Mouse (Mus musculus): Measurements from ENCODE around the gene Rin2.

DNA sequence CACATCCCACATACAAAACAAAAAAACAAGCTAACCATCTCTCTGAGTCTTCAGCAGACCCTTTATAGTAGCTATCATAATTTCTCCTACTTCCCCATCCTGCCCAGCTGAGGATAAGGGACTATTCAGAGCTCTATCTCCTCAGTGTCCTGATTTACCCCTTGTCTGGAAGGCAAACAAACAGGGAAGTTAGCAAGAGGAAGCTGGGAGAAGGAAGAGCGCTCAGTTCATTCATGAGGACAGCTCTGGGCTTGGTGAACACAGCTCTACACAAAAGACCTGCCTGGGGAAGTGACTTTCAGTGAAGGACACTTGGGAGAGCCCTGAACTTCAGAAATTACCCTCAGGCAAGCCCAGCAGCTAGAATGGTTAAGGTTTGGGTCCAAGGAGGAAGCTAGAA, 137.8 kb downstream of the Rin2 start:
- TF ChIP-seq CTCF (IDR thresholded peaks at IDR 0.05; ENCODE audit: control insufficient read depth, insufficient read depth, insufficient read length) (no peak), FOSL1 (IDR thresholded peaks at IDR 0.05; ENCODE audit: insufficient read depth, low read length, poor library complexity, severe bottlenecking) (no peak), USF1 (IDR thresholded peaks at IDR 0.05; ENCODE audit: low read depth) (no peak), MYOG (IDR thresholded peaks at IDR 0.05; ENCODE audit: control insufficient read depth, extremely low read depth, insufficient read length) (no peak), MAX (IDR thresholded peaks at IDR 0.05) (no peak), MYOD1 (IDR thresholded peaks at IDR 0.05; ENCODE audit: control insufficient read depth, insufficient read length, low read depth) (no peak)
